Mouse (Mus musculus): ENCODE data around the gene Unc13c. TPM values are rescaled to one million over a fixed set of nuclear protein-coding genes. Genes with fewer than 3 reads are reported as not detected.

Gene Unc13c
- polyA plus RNA-seq, 1 experiment = not detected

GRCm38 (mm10) chr9:73883587-73883986 is 85.2 kb downstream of the Unc13c start:
- WGBS = 50% methylated on average over 1 of the region's 1 CpGs
- no peaks in the 10 kb centered on the region for H3K4me1 ChIP-seq (ENCODE audit: control insufficient read depth, insufficient read depth, low read length)
- TF ChIP-seq POLR2A (IDR thresholded peaks at IDR 0.05; ENCODE audit: borderline replicate concordance, extremely low read depth, low read depth, low read length) (no peak), CTCF (IDR thresholded peaks at IDR 0.05; ENCODE audit: insufficient read depth, low read length) (no peak)
- no peak for DNase-seq
- H3K4me3 ChIP-seq (replicated peaks; ENCODE audit: extremely low read depth, low read depth, low read length) = no peak overlapping the region

GRCm38 (mm10) chr9:73883143-73883542 is 85.6 kb downstream of the Unc13c start:
- no peak overlapping the region for H3K4me3 ChIP-seq (replicated peaks; ENCODE audit: extremely low read depth, low read depth, low read length)
- 43% methylated on average over 1 of the region's 1 CpGs for WGBS
- H3K4me1 ChIP-seq (ENCODE audit: control insufficient read depth, insufficient read depth, low read length) = no peaks in the 10 kb centered on the region
- no peak for DNase-seq
- no peak for TF ChIP-seq POLR2A (IDR thresholded peaks at IDR 0.05; ENCODE audit: borderline replicate concordance, extremely low read depth, low read depth, low read length)
- no peak for TF ChIP-seq CTCF (IDR thresholded peaks at IDR 0.05; ENCODE audit: insufficient read depth, low read length)

GRCm38 (mm10) chr9:73882393-73882919 is 86.3 kb downstream of the Unc13c start:
- Histone ChIP-seq H3K4me1 (ENCODE audit: control insufficient read depth, insufficient read depth, low read length) (no peaks in the 10 kb centered on the region), H3K4me3 (replicated peaks; ENCODE audit: extremely low read depth, low read depth, low read length) (no peak overlapping the region)
- WGBS = 68% methylated on average over 5 of the region's 5 CpGs
- no peak for DNase-seq
- no peak for TF ChIP-seq POLR2A (IDR thresholded peaks at IDR 0.05; ENCODE audit: borderline replicate concordance, extremely low read depth, low read depth, low read length)
- TF ChIP-seq CTCF (IDR thresholded peaks at IDR 0.05; ENCODE audit: insufficient read depth, low read length) = no peak

GRCm38 (mm10) chr9:73867410-73868067 is 101.2 kb downstream of the Unc13c start:
- Histone ChIP-seq H3K4me1 (ENCODE audit: control insufficient read depth, insufficient read depth, low read length) (no peaks in the 10 kb centered on the region), H3K4me3 (replicated peaks; ENCODE audit: extremely low read depth, low read depth, low read length) (no peak overlapping the region)
- DNase-seq = no peak
- TF ChIP-seq CTCF (IDR thresholded peaks at IDR 0.05; ENCODE audit: insufficient read depth, low read length) (no peak), POLR2A (IDR thresholded peaks at IDR 0.05; ENCODE audit: borderline replicate concordance, extremely low read depth, low read depth, low read length) (no peak)
- 51% methylated on average over 2 of the region's 2 CpGs for WGBS

- WGBS = 58% methylated on average over 2 of the region's 2 CpGs
- TF ChIP-seq CTCF (IDR thresholded peaks at IDR 0.05; ENCODE audit: insufficient read depth, low read length) (no peak), POLR2A (IDR thresholded peaks at IDR 0.05; ENCODE audit: borderline replicate concordance, extremely low read depth, low read depth, low read length) (no peak)
- no peaks in the 10 kb centered on the region for H3K4me1 ChIP-seq (ENCODE audit: control insufficient read depth, insufficient read depth, low read length)
- no peak overlapping the region for H3K4me3 ChIP-seq (replicated peaks; ENCODE audit: extremely low read depth, low read depth, low read length)
- no peak for DNase-seq
Measured at GRCm38 (mm10) chr9:73866666-73867065, 102.1 kb downstream of the Unc13c start.

GRCm38 (mm10) chr9:73859469-73859868 is 109.3 kb downstream of the Unc13c start:
- DNase-seq = no peak
- WGBS = 77% methylated on average over 3 of the region's 3 CpGs
- TF ChIP-seq POLR2A (IDR thresholded peaks at IDR 0.05; ENCODE audit: borderline replicate concordance, extremely low read depth, low read depth, low read length) = no peak
- no peak for TF ChIP-seq CTCF (IDR thresholded peaks at IDR 0.05; ENCODE audit: insufficient read depth, low read length)
- no peak overlapping the region for H3K4me3 ChIP-seq (replicated peaks; ENCODE audit: extremely low read depth, low read depth, low read length)
- no peaks in the 10 kb centered on the region for H3K4me1 ChIP-seq (ENCODE audit: control insufficient read depth, insufficient read depth, low read length)

- no peak for TF ChIP-seq POLR2A (IDR thresholded peaks at IDR 0.05; ENCODE audit: borderline replicate concordance, extremely low read depth, low read depth, low read length)
- TF ChIP-seq CTCF (IDR thresholded peaks at IDR 0.05; ENCODE audit: insufficient read depth, low read length) = no peak
- 29% methylated on average over 3 of the region's 3 CpGs for WGBS
- Histone ChIP-seq H3K4me3 (replicated peaks; ENCODE audit: extremely low read depth, low read depth, low read length) (no peak overlapping the region), H3K4me1 (ENCODE audit: control insufficient read depth, insufficient read depth, low read length) (no peaks in the 10 kb centered on the region)
- no peak for DNase-seq
Measured at GRCm38 (mm10) chr9:73854281-73854680, 114.5 kb downstream of the Unc13c start.

GRCm38 (mm10) chr9:73806681-73807080 is 162.1 kb downstream of the Unc13c start:
- DNase-seq = no peak
- 77% methylated on average over 4 of the region's 4 CpGs for WGBS
- Histone ChIP-seq H3K4me1 (ENCODE audit: control insufficient read depth, insufficient read depth, low read length) (no peaks in the 10 kb centered on the region), H3K4me3 (replicated peaks; ENCODE audit: extremely low read depth, low read depth, low read length) (no peak overlapping the region)
- TF ChIP-seq CTCF (IDR thresholded peaks at IDR 0.05; ENCODE audit: insufficient read depth, low read length) (no peak), POLR2A (IDR thresholded peaks at IDR 0.05; ENCODE audit: borderline replicate concordance, extremely low read depth, low read depth, low read length) (no peak)

GRCm38 (mm10) chr9:73774616-73775015 is 194.2 kb downstream of the Unc13c start:
- WGBS = 59% methylated on average over 4 of the region's 4 CpGs
- H3K4me3 ChIP-seq (replicated peaks; ENCODE audit: extremely low read depth, low read depth, low read length) = no peak overlapping the region
- TF ChIP-seq CTCF (IDR thresholded peaks at IDR 0.05; ENCODE audit: insufficient read depth, low read length) (no peak), POLR2A (IDR thresholded peaks at IDR 0.05; ENCODE audit: borderline replicate concordance, extremely low read depth, low read depth, low read length) (no peak)

GRCm38 (mm10) chr9:73755185-73755584 is 213.6 kb downstream of the Unc13c start:
- TF ChIP-seq POLR2A (IDR thresholded peaks at IDR 0.05; ENCODE audit: borderline replicate concordance, extremely low read depth, low read depth, low read length) = no peak
- TF ChIP-seq CTCF (IDR thresholded peaks at IDR 0.05; ENCODE audit: insufficient read depth, low read length) = no peak

More at GRCm38 (mm10) chr9:73774616-73775015, 194.2 kb downstream of the Unc13c start:
- H3K4me1 ChIP-seq (ENCODE audit: control insufficient read depth, insufficient read depth, low read length) = no peaks in the 10 kb centered on the region
- no peak for DNase-seq

More at GRCm38 (mm10) chr9:73755185-73755584, 213.6 kb downstream of the Unc13c start:
- Histone ChIP-seq H3K4me3 (replicated peaks; ENCODE audit: extremely low read depth, low read depth, low read length) (no peak overlapping the region), H3K4me1 (ENCODE audit: control insufficient read depth, insufficient read depth, low read length) (no peaks in the 10 kb centered on the region)
- no peak for DNase-seq
- 79% methylated on average over 2 of the region's 2 CpGs for WGBS

All from lung, adult 2 months (tissue).